Mouse (Mus musculus) forebrain, postnatal 0 days (tissue): ENCODE results near the gene Kcnj5. TPM values are rescaled to one million over a fixed set of nuclear protein-coding genes. Genes with fewer than 3 reads are reported as not detected.
A peak's percentile ranks its signal among the peaks of the same experiment; 100 is the strongest.

Experiments used
- ATAC-seq: fragments of 200-750 bp; cut with Nextera tagmentation; 2 replicates; pipeline ENCODE4 v1.8.0; 2017; ENCODE audit warnings: mild to moderate bottlenecking, moderate library complexity
- DNase-seq: peaks from one replicate; pipeline ENCODE4 v3.0.0-alpha.2; 2015
- H3K27ac ChIP-seq: fragments of 300-500 bp; sonication (generic); 2 replicates; pipeline ENCODE4 v1.5.1; 2014; ENCODE audit warnings: low read depth, mild to moderate bottlenecking, antibody characterized with exemption, low read length, moderate library complexity, mixed read lengths
- H3K27me3 ChIP-seq: fragments of 300-500 bp; sonication (generic); 2 replicates; pipeline ENCODE4 v1.6.1; 2014; ENCODE audit warnings: mild to moderate bottlenecking, low read length, mixed read lengths; ENCODE audit not compliant: insufficient read depth
- H3K36me3 ChIP-seq: fragments of 300-500 bp; sonication (generic); 2 replicates; pipeline ENCODE4 v1.6.1; 2014; ENCODE audit warnings: mild to moderate bottlenecking, moderate library complexity; ENCODE audit not compliant: insufficient read depth
- H3K4me1 ChIP-seq: fragments of 300-500 bp; sonication (generic); 2 replicates; pipeline ENCODE4 v1.6.1; 2014; ENCODE audit warnings: antibody characterized with exemption; ENCODE audit not compliant: insufficient read depth
- H3K4me2 ChIP-seq: fragments of 300-500 bp; sonication (generic); 2 replicates; pipeline ENCODE4 v1.6.1; 2014; ENCODE audit warnings: low read depth, mild to moderate bottlenecking, moderate library complexity
- H3K4me3 ChIP-seq: fragments of 300-500 bp; sonication (generic); 2 replicates; pipeline ENCODE4 v1.5.1; 2014; ENCODE audit warnings: low read depth, low read length, mixed read lengths
- H3K9ac ChIP-seq: fragments of 300-500 bp; sonication (generic); 2 replicates; pipeline ENCODE4 v1.6.1; 2014; ENCODE audit warnings: mild to moderate bottlenecking
- H3K9me3 ChIP-seq: fragments of 300-500 bp; sonication (generic); 2 replicates; pipeline ENCODE4 v1.6.1; 2016; ENCODE audit warnings: low read length
- CTCF ChIP-seq: sonication (generic); IDR thresholded peaks from 2 replicates; pipeline ENCODE4 v1.5.1; 2016; ENCODE audit warnings: antibody characterized with exemption, control low read depth, low read depth
- WGBS: fragments of 180-500 bp; shearing (Covaris S2); extraction: QIAGEN DNeasy Blood & Tissue Kit; methylation state at CpG from one replicate; pipeline ENCODE4 v1.1.7; 2014; 5-methylcytosine and 5-hydroxymethylcytosine counted together
- polyA plus RNA-seq: library from polyadenylated mRNA; unstranded; fragments of >200 nt; fragmentation: Nextera tagmentation; extraction: Ambion mirVana; gene quantifications from 2 replicates; pipeline ENCODE4 v1.2.1, GENCODE M21; 2015
- total RNA-seq: library from RNA; depleted of rRNA; stranded (reverse); fragments of >200 nt; gene quantifications from 2 replicates; pipeline ENCODE4 v1.2.3, GENCODE M21; 2014

Gene Kcnj5
- total and polyA plus RNA-seq, 2 experiments from 2014 or later = 0.88 to 2.8 TPM

DNA sequence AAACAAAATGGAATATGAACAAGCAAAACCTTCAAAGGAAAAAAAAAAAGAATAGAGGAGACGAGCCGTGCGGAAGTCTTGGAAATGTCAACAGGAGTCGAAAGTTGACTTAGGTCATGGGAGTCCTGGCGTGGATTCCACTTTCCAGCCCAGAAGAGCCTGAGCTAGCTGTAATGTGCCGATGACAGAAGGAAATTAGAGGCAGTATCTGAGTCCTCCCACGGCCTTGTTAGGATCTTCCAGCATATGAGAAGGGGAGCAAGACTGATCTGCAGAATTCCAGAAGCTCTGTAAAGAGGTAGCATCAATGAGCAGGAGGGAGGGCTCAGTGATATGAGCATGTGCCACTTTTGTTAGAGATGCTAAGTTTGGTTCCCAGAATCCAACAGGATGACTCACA is 31.9 kb upstream of the Kcnj5 start:
- no peak for TF ChIP-seq CTCF
- 89% methylated on average over 7 of the region's 7 CpGs for WGBS
- H3K4me1 ChIP-seq = no peaks in the 10 kb centered on the region
- ATAC-seq (no peak), DNase-seq (no peak)
- H3K4me2 ChIP-seq = no peak overlapping the region
- H3K27ac ChIP-seq = no peak overlapping the region
- no peaks in the 10 kb centered on the region for H3K36me3 ChIP-seq
- no peak overlapping the region for H3K4me3 ChIP-seq
- H3K9me3 ChIP-seq = no peaks in the 10 kb centered on the region
- H3K9ac ChIP-seq = no peak overlapping the region
- H3K27me3 ChIP-seq = no peaks in the 10 kb centered on the region

DNA sequence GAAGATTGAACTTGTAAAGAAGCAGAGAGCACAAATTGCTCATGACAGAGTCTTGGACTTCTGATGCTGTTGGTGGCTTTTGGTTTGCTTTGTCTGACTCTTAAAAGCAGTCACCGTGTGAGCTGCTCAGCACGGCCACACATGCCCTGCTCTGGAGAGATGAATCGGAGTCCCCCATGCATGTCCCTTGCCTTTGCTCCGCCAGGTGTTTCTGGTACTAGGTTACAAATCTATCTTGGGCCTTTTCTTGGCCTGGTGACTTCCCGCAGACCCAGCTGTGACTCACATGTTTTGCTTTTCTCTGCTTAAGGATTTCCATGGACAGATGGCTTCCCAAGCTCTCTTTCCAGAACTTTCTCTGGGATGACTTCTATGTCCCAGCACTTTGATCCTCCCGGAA is 29.5 kb upstream of the Kcnj5 start:
- Histone ChIP-seq H3K9ac (no peak overlapping the region), H3K4me2 (no peak overlapping the region), H3K4me3 (no peak overlapping the region), H3K27me3 (no peaks in the 10 kb centered on the region), H3K27ac (no peak overlapping the region), H3K4me1 (no peaks in the 10 kb centered on the region), H3K9me3 (no peaks in the 10 kb centered on the region), H3K36me3 (no peaks in the 10 kb centered on the region)
- ATAC-seq = no peak
- no peak for DNase-seq
- no peak for TF ChIP-seq CTCF
- WGBS = 91% methylated on average over 6 of the region's 6 CpGs

DNA sequence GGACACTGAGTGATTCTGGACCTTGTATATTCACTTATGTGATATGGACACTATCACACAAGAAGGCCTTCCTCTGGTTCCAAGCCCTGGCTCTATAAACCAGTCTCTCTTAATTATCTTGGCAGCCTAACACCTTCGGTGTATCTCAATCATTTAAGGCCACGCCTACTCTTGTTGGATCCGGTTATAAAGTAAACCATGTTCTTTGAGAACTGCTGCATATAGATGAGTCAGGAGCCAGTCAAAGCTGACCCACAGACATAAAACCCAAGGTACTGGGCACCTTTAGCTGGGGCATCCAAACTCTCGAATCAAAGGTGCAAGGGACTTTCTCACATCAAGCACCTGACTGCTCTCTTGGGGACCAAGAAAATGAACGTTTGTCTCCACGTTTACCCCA is 28.1 kb upstream of the Kcnj5 start, which contains the start of gene Kcnj1:
Gene Kcnj1 (plus strand): TSS at position 292 of the 400 bp plus-strand sequence.
- H3K4me2 ChIP-seq = no peak within 1 kb of the TSS
- no peak within 1 kb of the TSS for H3K4me3 ChIP-seq
- DNase-seq = no peak
- no peak within 1 kb of the TSS for H3K27ac ChIP-seq
- no peaks in the 10 kb centered on the region for H3K4me1 ChIP-seq
- H3K36me3 ChIP-seq = no peaks in the 10 kb centered on the region
- H3K9ac ChIP-seq = no peak within 1 kb of the TSS
- 91% methylated on average over 6 of the region's 6 CpGs for WGBS
- H3K27me3 ChIP-seq = no peaks in the 10 kb centered on the region
- no peaks in the 10 kb centered on the region for H3K9me3 ChIP-seq
- no peak for TF ChIP-seq CTCF
- no peak for ATAC-seq

DNA sequence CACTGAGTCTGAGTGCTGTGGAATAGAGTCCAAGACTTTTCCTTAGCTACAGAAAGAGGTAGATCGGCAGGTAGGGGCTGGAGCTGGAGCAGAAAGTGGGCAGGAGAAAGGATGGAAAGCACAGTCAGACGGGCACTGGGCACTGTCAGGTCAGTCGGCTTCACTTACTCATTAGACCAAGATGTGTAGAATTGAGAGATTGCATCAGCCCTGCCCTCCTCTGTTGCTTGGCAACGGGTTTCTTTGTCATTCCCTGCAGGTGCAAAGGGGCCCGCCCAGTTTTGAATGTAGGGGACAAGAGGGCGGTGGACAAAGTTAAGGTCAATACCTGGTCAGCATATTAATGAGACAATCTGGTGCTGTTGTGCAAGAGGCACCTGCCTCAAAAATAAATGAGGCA is 25.2 kb upstream of the Kcnj5 start:
- TF ChIP-seq CTCF = no peak
- Histone ChIP-seq H3K4me1 (no peaks in the 10 kb centered on the region), H3K4me3 (no peak overlapping the region), H3K36me3 (no peaks in the 10 kb centered on the region), H3K9me3 (no peaks in the 10 kb centered on the region), H3K4me2 (no peak overlapping the region), H3K27me3 (no peaks in the 10 kb centered on the region), H3K9ac (no peak overlapping the region), H3K27ac (no peak overlapping the region)
- 24% methylated on average over 6 of the region's 6 CpGs for WGBS
- ATAC-seq (no peak), DNase-seq (no peak)

DNA sequence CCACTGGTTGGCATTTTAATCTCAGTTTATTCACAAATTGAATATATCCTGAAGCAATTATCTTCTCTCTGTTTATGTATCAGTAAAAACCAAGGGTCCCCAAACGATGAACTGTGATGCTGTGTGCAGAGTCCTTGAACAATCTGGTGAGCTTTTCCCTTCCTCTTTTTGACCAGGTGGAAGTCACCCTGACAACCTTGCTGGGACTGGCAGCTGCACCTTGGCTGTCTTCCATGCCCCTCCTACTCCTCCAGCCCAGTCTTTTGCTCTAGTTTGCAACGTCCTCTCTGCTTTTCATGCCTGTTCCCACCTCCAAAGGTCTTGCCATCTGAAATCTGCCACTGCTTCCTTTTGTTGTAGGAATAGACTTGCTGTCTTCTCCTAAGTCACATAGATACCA is 24.7 kb upstream of the Kcnj5 start:
- ATAC-seq = no peak

DNA sequence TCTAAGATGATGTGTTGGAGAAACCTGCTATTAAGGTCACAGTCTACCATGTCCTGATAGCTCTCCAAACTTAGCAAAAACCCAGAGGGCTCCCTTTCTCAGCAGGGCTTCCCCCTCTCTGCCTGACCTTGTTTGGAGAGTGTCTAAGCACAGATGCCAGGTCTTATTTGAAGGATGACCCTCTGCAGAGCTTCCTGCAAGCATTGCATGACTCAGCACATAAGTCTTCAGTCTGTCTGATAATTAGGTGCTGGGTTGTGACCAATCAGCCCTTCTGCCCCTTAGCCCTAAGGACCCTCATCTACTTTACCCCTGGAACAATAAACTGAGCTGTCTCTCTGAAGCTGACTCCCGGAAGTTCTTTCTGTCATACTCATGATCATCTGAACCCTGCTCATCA is 16.6 kb upstream of the Kcnj5 start:
- no peak overlapping the region for H3K4me3 ChIP-seq
- TF ChIP-seq CTCF = no peak
- no peaks in the 10 kb centered on the region for H3K4me1 ChIP-seq
- no peaks in the 10 kb centered on the region for H3K27me3 ChIP-seq
- H3K9me3 ChIP-seq = no peaks in the 10 kb centered on the region
- H3K9ac ChIP-seq = no peak overlapping the region
- no peak overlapping the region for H3K27ac ChIP-seq
- DNase-seq = no peak
- no peaks in the 10 kb centered on the region for H3K36me3 ChIP-seq
- no peak for ATAC-seq
- H3K4me2 ChIP-seq = no peak overlapping the region
- 76% methylated on average over 1 of the region's 1 CpGs for WGBS

More for the DNA sequence above, 24.7 kb upstream of the Kcnj5 start:
- no peak overlapping the region for H3K4me3 ChIP-seq
- H3K9me3 ChIP-seq = no peaks in the 10 kb centered on the region
- DNase-seq = no peak
- no peaks in the 10 kb centered on the region for H3K4me1 ChIP-seq
- no peak overlapping the region for H3K4me2 ChIP-seq
- no peak overlapping the region for H3K9ac ChIP-seq
- no peaks in the 10 kb centered on the region for H3K27me3 ChIP-seq
- 22% methylated on average over 2 of the region's 2 CpGs for WGBS
- no peaks in the 10 kb centered on the region for H3K36me3 ChIP-seq
- no peak for TF ChIP-seq CTCF
- no peak overlapping the region for H3K27ac ChIP-seq

GRCm38 (mm10) chr9:32350332-32350731 is 6.2 kb upstream of the Kcnj5 start:
- TF ChIP-seq CTCF = peak; percentile 87
- no peak overlapping the region for H3K4me3 ChIP-seq
- H3K4me2 ChIP-seq = no peak overlapping the region
- DNase-seq = peak; percentile 87
- 5% methylated on average over 6 of the region's 6 CpGs for WGBS
- ATAC-seq = no peak; the same call in 1 of the 2 replicates
- no peak overlapping the region for H3K27ac ChIP-seq
- no peaks in the 10 kb centered on the region for H3K4me1 ChIP-seq
- no peak overlapping the region for H3K9ac ChIP-seq
- no peaks in the 10 kb centered on the region for H3K9me3 ChIP-seq
- H3K27me3 ChIP-seq = peaks cover 5% of the 10 kb centered on the region
- H3K36me3 ChIP-seq = no peaks in the 10 kb centered on the region

GRCm38 (mm10) chr9:32349344-32349743 is 5.2 kb upstream of the Kcnj5 start:
- ATAC-seq (no peak), DNase-seq (no peak)
- Histone ChIP-seq H3K36me3 (no peaks in the 10 kb centered on the region), H3K27ac (no peak overlapping the region), H3K27me3 (peaks cover 11% of the 10 kb centered on the region), H3K9me3 (no peaks in the 10 kb centered on the region), H3K9ac (no peak overlapping the region), H3K4me2 (no peak overlapping the region), H3K4me3 (no peak overlapping the region), H3K4me1 (0 out of 2 replicates have a peak, but pooled peaks cover 3% of the 10 kb centered on the region)
- WGBS = 87% methylated on average over 10 of the region's 10 CpGs
- TF ChIP-seq CTCF = no peak
